Mouse (Mus musculus): Measurements from ENCODE around the gene Fbxl17. TPM values are rescaled to one million over a fixed set of nuclear protein-coding genes. Genes with fewer than 3 reads are reported as not detected.

Fbxl17 gene
- total and polyA plus RNA-seq, 3 experiments: 5.0 to 9.7 TPM; not detected in 1

DNA sequence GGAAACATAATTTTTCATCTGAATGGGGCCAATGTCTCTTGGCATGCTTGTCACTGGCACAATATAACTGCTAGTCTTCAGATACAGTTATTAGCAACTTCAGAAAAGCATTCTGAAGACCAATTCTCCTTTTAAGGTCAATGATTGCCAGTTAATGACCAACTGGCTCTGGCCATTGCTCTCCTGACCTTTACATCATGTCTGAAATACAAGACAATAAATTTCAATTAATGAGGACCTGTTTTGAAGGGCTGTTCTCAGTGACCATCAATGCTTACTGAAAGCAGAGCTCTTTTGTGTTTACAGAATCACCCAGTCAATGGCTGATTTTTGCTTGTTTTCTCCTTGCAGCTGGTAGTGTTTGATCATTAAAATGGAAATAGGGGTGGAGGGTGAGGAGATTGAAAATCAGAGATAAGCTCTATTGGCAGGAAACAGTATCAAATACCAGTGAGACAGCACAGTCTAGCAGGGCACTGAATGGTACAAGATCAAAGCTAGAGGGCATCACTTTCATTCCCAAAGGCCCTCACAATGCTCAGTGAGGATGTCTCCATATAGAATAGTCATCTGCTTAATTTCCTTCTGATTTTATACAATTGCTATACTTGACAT, 95.9 kb downstream of the Fbxl17 start:
- H3K4me3 ChIP-seq (ENCODE audit: control insufficient read depth in 1 of 2, insufficient read depth in 1 of 2, low read depth in 2 of 2, low read length in 2 of 2): no peak overlapping the region
- no peaks in the 10 kb centered on the region for H3K27me3 ChIP-seq (ENCODE audit: control insufficient read depth in 1 of 2, insufficient read depth in 2 of 2, low read length in 2 of 2)
- TF ChIP-seq MAZ (IDR thresholded peaks at IDR 0.05; ENCODE audit: low read depth, low read length): no peak
- TF ChIP-seq GATA1 (IDR thresholded peaks at IDR 0.05; ENCODE audit: low read depth, low read length): no peak
- no peak for TF ChIP-seq TCF12 (IDR thresholded peaks at IDR 0.05; ENCODE audit: low read depth, low read length)
- no peak for TF ChIP-seq POLR2A (IDR thresholded peaks at IDR 0.05; ENCODE audit: control insufficient read depth in 1 of 2, insufficient read depth in 1 of 2, low read depth in 1 of 2, low read length in 2 of 2, poor library complexity in 1 of 2)
- TF ChIP-seq TBP (IDR thresholded peaks at IDR 0.05; ENCODE audit: low read depth, low read length): no peak
- no peak for TF ChIP-seq MAFK (IDR thresholded peaks at IDR 0.05; ENCODE audit: borderline replicate concordance, low read depth, low read length)
- TF ChIP-seq ELF1 (IDR thresholded peaks at IDR 0.05; ENCODE audit: low read depth, low read length): no peak
- TF ChIP-seq MEF2A (IDR thresholded peaks at IDR 0.05; ENCODE audit: extremely low read depth, insufficient replicate concordance, low read depth, low read length, poor library complexity, severe bottlenecking): no peak
- H3K9me3 ChIP-seq (replicated peaks; ENCODE audit: insufficient read depth, low read length): no peaks in the 10 kb centered on the region
- H3K4me1 ChIP-seq (ENCODE audit: control insufficient read depth in 1 of 2, insufficient read depth in 2 of 2, low read length in 2 of 2): no peaks in the 10 kb centered on the region
- H3K36me3 ChIP-seq (ENCODE audit: control insufficient read depth in 1 of 2, insufficient read depth in 2 of 2, low read length in 2 of 2): peaks cover 0 to 6% of the 10 kb centered on the region in 2 experiments; a peak in 2 of 4 replicates
- no peak for DNase-seq (ENCODE audit: low read depth, low spot score)
- no peak overlapping the region for H3K27ac ChIP-seq (ENCODE audit: control insufficient read depth, low read depth, low read length)
- no peaks in the 10 kb centered on the region for H3K79me2 ChIP-seq (ENCODE audit: control insufficient read depth, insufficient read depth, low read length, poor library complexity)
- no peak overlapping the region for H3K9ac ChIP-seq (ENCODE audit: control insufficient read depth, low read depth, low read length, poor library complexity, severe bottlenecking)

DNA sequence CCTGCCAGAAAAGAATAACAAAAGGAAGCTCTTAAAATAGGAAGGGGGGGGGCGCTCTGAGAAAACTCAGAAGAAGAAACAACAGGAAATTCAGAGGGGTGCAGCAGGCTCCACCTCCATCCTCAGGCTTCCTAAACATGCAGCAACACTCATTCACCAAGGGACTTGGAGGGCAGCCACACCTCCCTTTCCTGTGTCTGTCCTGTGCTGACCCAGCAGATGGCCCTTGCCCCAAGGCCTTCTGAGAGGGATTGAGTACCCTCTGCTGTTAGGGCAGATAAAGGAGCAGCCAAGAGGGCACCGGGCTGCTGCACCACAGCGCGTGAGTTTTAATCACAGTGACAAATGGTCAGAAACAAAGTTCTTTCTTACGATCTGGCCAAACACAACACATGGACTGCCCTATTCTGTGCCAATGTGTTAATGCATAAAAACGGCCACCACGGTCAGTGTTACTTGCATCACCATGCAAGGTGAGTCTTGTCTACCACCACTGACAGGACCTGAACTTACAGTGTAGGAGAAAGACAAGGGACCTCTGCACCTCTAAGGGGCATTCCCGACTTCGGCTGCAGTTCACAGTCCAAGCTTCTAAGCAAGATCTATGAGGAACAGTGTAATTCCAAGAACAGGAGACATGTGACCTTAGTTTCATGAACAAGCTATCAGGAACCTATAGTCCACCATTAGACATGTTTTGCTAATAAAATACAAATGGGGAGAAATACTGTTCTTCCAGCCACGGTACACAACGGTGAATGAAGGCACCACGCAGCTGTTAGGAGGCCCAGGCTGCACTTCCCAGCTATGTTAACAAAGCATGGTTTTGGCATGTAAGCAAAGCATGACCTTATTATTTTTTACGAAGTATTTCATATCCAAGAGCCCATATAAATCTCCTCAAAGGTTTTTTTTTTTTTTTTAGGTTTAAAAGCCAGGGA, 96.8 kb downstream of the Fbxl17 start:
- TF ChIP-seq POLR2AphosphoS5 (IDR thresholded peaks at IDR 0.05; ENCODE audit: borderline replicate concordance, low read depth, low read length) (no peak), MEF2A (IDR thresholded peaks at IDR 0.05; ENCODE audit: extremely low read depth, insufficient replicate concordance, low read depth, low read length, poor library complexity, severe bottlenecking) (no peak), CHD1 (IDR thresholded peaks at IDR 0.05; ENCODE audit: low read depth, low read length) (no peak), MAX (IDR thresholded peaks at IDR 0.05; ENCODE audit: low read length) (no peak), USF1 (IDR thresholded peaks at IDR 0.05; ENCODE audit: low read depth, low read length) (no peak), ELF1 (IDR thresholded peaks at IDR 0.05; ENCODE audit: low read depth, low read length) (no peak), JUND (IDR thresholded peaks at IDR 0.05; ENCODE audit: low read depth, low read length) (no peak), ETS1 (IDR thresholded peaks at IDR 0.05; ENCODE audit: low read depth, low read length) (no peak), UBTF (IDR thresholded peaks at IDR 0.05; ENCODE audit: borderline replicate concordance, insufficient read depth, low read depth, low read length) (no peak), TBP (IDR thresholded peaks at IDR 0.05; ENCODE audit: low read depth, low read length) (no peak), CTCF (IDR thresholded peaks at IDR 0.05 in 2 of 3, conservative IDR thresholded peaks at IDR 0.05 in 1 of 3; ENCODE audit: control insufficient read depth in 1 of 3, insufficient read depth in 1 of 3, low read depth in 2 of 3, low read length in 3 of 3, poor library complexity in 1 of 3, severe bottlenecking in 1 of 3) (no peak), RAD21 (IDR thresholded peaks at IDR 0.05; ENCODE audit: low read depth, low read length) (no peak), GATA1 (IDR thresholded peaks at IDR 0.05; ENCODE audit: low read depth, low read length) (no peak), NRF1 (IDR thresholded peaks at IDR 0.05; ENCODE audit: insufficient read depth, low read depth, low read length, poor library complexity, severe bottlenecking) (no peak), USF2 (IDR thresholded peaks at IDR 0.05; ENCODE audit: borderline replicate concordance in 1 of 2, insufficient read depth in 1 of 2, low read depth in 1 of 2, low read length in 2 of 2) (no peak), E2F4 (IDR thresholded peaks at IDR 0.05; ENCODE audit: borderline replicate concordance, low read depth, low read length) (no peak), ZKSCAN1 (IDR thresholded peaks at IDR 0.05; ENCODE audit: low read depth, low read length) (no peak)
- no peak overlapping the region for H3K27ac ChIP-seq (ENCODE audit: control insufficient read depth, low read depth, low read length)
- H3K4me1 ChIP-seq (ENCODE audit: control insufficient read depth in 1 of 2, insufficient read depth in 2 of 2, low read length in 2 of 2): no peaks in the 10 kb centered on the region
- no peak overlapping the region for H3K4me3 ChIP-seq (ENCODE audit: control insufficient read depth in 1 of 2, insufficient read depth in 1 of 2, low read depth in 2 of 2, low read length in 2 of 2)
- H3K27me3 ChIP-seq (ENCODE audit: control insufficient read depth in 1 of 2, insufficient read depth in 2 of 2, low read length in 2 of 2): no peaks in the 10 kb centered on the region
- DNase-seq (ENCODE audit: low read depth, low spot score): no peak
- no peak overlapping the region for H3K9ac ChIP-seq (ENCODE audit: control insufficient read depth, low read depth, low read length, poor library complexity, severe bottlenecking)
- no peaks in the 10 kb centered on the region for H3K9me3 ChIP-seq (replicated peaks; ENCODE audit: insufficient read depth, low read length)
- H3K36me3 ChIP-seq (ENCODE audit: control insufficient read depth in 1 of 2, insufficient read depth in 2 of 2, low read length in 2 of 2): peaks cover 0 to 6% of the 10 kb centered on the region in 2 experiments; a peak in 2 of 4 replicates
- H3K79me2 ChIP-seq (ENCODE audit: control insufficient read depth, insufficient read depth, low read length, poor library complexity): no peaks in the 10 kb centered on the region

All from MEL (cell line).